Mouse (Mus musculus) embryonic facial prominence, embryonic 14.5 days (tissue): Measurements from ENCODE around the gene Elp5. TPM values are rescaled to one million over a fixed set of nuclear protein-coding genes. Genes with fewer than 3 reads are reported as not detected.

Experiments
- ATAC-seq: fragments of 200-750 bp; cut with Nextera tagmentation; 2 replicates; pipeline ENCODE4 v1.8.0; 2017; ENCODE audit warnings: low read depth, moderate number of reproducible peaks, moderate TSS enrichment
- DNase-seq: peaks from one replicate; pipeline ENCODE4 v3.0.0-alpha.2; 2015; ENCODE audit warnings: low spot score
- H3K27ac ChIP-seq: fragments of 300-500 bp; sonication (generic); replicated peaks from 2 replicates; pipeline ENCODE4 v1.5.1; 2014; ENCODE audit warnings: low read depth, mild to moderate bottlenecking, low read length, moderate library complexity
- H3K27me3 ChIP-seq: fragments of 300-500 bp; sonication (generic); replicated peaks from 2 replicates; pipeline ENCODE4 v1.6.1; 2014; ENCODE audit warnings: low read length; ENCODE audit not compliant: control insufficient read depth, insufficient read depth
- H3K36me3 ChIP-seq: fragments of 300-500 bp; sonication (generic); 2 replicates; pipeline ENCODE4 v1.6.1; 2014; ENCODE audit warnings: low read length, mixed read lengths; ENCODE audit not compliant: control insufficient read depth, insufficient read depth
- H3K4me1 ChIP-seq: fragments of 300-500 bp; sonication (generic); 2 replicates; pipeline ENCODE4 v1.6.1; 2014; ENCODE audit warnings: antibody characterized with exemption, low read length; ENCODE audit not compliant: control insufficient read depth, insufficient read depth
- H3K4me2 ChIP-seq: fragments of 300-500 bp; sonication (generic); 2 replicates; pipeline ENCODE4 v1.6.1; 2014; ENCODE audit warnings: low read depth, mild to moderate bottlenecking, low read length, moderate library complexity, mixed read lengths
- H3K4me3 ChIP-seq: fragments of 300-500 bp; sonication (generic); 2 replicates; pipeline ENCODE4 v1.5.1; 2014; ENCODE audit warnings: low read depth, mild to moderate bottlenecking, low read length
- H3K9ac ChIP-seq: fragments of 300-500 bp; sonication (generic); 2 replicates; pipeline ENCODE4 v1.6.1; 2014; ENCODE audit warnings: low read depth, mild to moderate bottlenecking, low read length, moderate library complexity, mixed read lengths
- H3K9me3 ChIP-seq: fragments of 300-500 bp; sonication (generic); 2 replicates; pipeline ENCODE4 v1.6.1; 2016; ENCODE audit warnings: low read length; ENCODE audit not compliant: control insufficient read depth
- WGBS: fragments of 180-500 bp; shearing (Covaris S2); extraction: QIAGEN DNeasy Blood & Tissue Kit; methylation state at CpG from one replicate; pipeline ENCODE4 v1.1.7; 2014; 5-methylcytosine and 5-hydroxymethylcytosine counted together
- polyA plus RNA-seq: library from polyadenylated mRNA; unstranded; fragments of >200 nt; fragmentation: Nextera tagmentation; extraction: Ambion mirVana; gene quantifications from 2 replicates; pipeline ENCODE4 v1.2.1, GENCODE M21; 2014

Elp5 gene
- polyA plus RNA-seq, 1 experiment from 2014 or later: 109 TPM

GRCm38 (mm10) chr11:70024151-70024514 lies 41.8 kb upstream of the Elp5 start:
- Histone ChIP-seq H3K27me3 (no peaks in the 10 kb centered on the region), H3K4me1 (peaks cover 60% of the 10 kb centered on the region), H3K27ac (no peak overlapping the region; the same call in 1 of the 2 replicates), H3K9me3 (no peaks in the 10 kb centered on the region), H3K4me3 (peak overlapping the region; percentile 28), H3K36me3 (no peaks in the 10 kb centered on the region), H3K4me2 (peak overlapping the region; percentile 60), H3K9ac (peak overlapping the region; percentile 57)
- 9% methylated on average over 6 of the region's 6 CpGs for WGBS
- ATAC-seq (no peak), DNase-seq (no peak)

- Histone ChIP-seq H3K27ac (no peak overlapping the region; the same call in 1 of the 2 replicates), H3K36me3 (no peaks in the 10 kb centered on the region), H3K4me1 (peaks cover 55% of the 10 kb centered on the region), H3K4me3 (peak overlapping the region; percentile 28), H3K9ac (peak overlapping the region; percentile 57), H3K27me3 (no peaks in the 10 kb centered on the region), H3K4me2 (peak overlapping the region; percentile 60), H3K9me3 (no peaks in the 10 kb centered on the region)
- peak; percentile 52 for DNase-seq
- WGBS: 5% methylated on average over 21 of the region's 29 CpGs
- no peak for ATAC-seq
Measured at GRCm38 (mm10) chr11:70023481-70024150, 41.3 kb upstream of the Elp5 start.

GRCm38 (mm10) chr11:70021264-70022132 lies 39.2 kb upstream of the Elp5 start:
- DNase-seq (peak; percentile 99), ATAC-seq (peak; percentile 61)
- no peaks in the 10 kb centered on the region for H3K27me3 ChIP-seq
- peaks cover 46% of the 10 kb centered on the region for H3K4me1 ChIP-seq
- H3K27ac ChIP-seq: peak overlapping the region; percentile 94; the same call in 1 of the 2 replicates
- no peaks in the 10 kb centered on the region for H3K36me3 ChIP-seq
- peak overlapping the region; percentile 41 for H3K9ac ChIP-seq
- 2% methylated on average over 40 of the region's 40 CpGs for WGBS
- H3K4me2 ChIP-seq: peak overlapping the region; percentile 85
- H3K4me3 ChIP-seq: peak overlapping the region; percentile 69
- H3K9me3 ChIP-seq: no peaks in the 10 kb centered on the region

DNA sequence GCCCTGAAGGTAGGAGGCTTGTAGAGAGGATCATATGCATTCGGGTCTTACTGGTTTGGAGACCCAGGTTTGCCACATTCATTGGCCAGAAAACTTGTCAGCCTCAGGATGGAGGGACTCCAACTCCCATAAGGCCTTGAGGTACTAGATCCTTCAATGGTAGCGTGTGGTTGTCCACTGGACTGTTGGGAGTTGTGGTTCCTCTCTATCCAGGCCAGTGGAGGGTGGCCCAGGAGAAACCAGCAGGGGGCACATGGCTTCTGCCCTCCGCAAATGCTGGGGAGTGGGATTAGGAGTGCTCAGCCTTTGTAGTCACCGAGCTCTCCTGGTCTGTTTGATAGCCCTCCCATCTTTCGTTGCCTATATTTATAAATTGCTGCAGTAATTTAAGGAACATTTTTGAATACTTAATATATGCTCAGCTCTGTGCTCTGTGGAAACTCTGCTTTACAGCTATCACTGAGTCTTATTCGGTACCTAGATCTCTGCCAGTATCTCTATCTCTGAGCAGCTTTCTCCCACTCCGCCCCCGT lies 38.5 kb upstream of the Elp5 start:
- Histone ChIP-seq H3K4me2 (peak overlapping the region; percentile 85), H3K4me1 (peaks cover 39% of the 10 kb centered on the region), H3K36me3 (no peaks in the 10 kb centered on the region), H3K9me3 (no peaks in the 10 kb centered on the region), H3K27me3 (no peaks in the 10 kb centered on the region), H3K9ac (peak overlapping the region; percentile 41), H3K27ac (peak overlapping the region; percentile 94), H3K4me3 (peak overlapping the region; percentile 69)
- DNase-seq (peak; percentile 93), ATAC-seq (peak; percentile 87)
- WGBS: under 1% methylated on average over 8 of the region's 8 CpGs

DNA sequence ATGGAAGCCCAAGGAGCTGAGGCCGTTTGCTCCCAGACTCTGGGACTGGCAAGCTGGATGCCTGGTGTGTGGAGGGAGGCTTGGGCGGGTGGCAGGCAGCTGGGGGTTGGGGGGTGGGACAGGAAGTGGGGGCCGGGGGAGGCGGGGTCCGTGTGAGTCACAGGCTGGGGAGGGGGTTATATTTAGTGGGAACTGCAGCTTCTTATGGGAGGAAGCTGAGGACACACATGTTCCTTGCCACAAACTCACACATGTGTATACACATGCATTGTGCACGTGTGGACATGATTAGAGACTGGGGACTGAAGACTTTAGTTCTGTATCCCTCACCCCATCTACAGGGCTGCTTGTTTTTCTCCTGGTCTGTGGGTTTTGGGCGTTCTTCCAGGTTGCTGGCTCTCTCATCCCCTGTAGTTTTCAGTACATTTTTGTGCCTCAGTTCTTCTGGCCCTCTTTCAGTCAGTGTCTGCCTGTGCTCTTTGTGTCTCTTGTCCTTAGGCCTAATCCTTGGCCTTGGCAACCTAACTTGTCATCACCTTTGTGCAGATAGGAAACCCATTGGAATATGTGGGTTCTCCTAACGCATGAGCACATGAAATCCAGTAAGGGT lies 37.8 kb upstream of the Elp5 start:
- ATAC-seq (no peak), DNase-seq (peak; percentile 64)
- H3K4me2 ChIP-seq: peak overlapping the region; percentile 85
- peaks cover 38% of the 10 kb centered on the region for H3K4me1 ChIP-seq
- peak overlapping the region; percentile 94 for H3K27ac ChIP-seq
- H3K4me3 ChIP-seq: peak overlapping the region; percentile 69
- 15% methylated on average over 7 of the region's 8 CpGs for WGBS
- H3K36me3 ChIP-seq: no peaks in the 10 kb centered on the region
- no peaks in the 10 kb centered on the region for H3K27me3 ChIP-seq
- peak overlapping the region; percentile 85; the same call in 1 of the 2 replicates for H3K9ac ChIP-seq
- H3K9me3 ChIP-seq: no peaks in the 10 kb centered on the region

DNA sequence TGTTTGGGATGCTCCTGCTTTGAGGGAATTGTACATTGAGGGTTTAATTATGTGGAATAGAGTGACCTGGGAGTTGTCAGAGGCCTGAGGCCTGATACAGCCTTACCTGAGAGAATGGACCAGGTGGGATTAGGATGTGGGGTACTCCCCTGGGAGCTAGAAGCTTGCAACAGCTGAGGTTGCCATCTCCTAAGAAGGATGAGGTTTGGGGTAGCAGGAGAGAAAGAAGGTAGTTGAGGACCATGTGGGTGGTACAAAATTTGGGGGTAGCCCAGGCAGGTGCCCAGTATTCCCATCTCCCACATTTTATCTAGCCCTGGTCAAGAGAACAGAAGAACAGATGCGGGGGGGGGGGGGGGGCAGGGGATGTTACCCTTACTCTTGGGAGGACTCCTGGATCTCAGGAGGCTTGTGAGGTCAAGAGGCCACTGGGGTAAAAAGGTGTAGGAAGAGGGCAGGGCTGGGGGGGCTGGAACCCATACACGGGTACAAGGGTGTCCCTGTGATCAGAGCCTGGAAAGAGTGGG lies 37.2 kb upstream of the Elp5 start:
- H3K4me1 ChIP-seq: peaks cover 40% of the 10 kb centered on the region

GRCm38 (mm10) chr11:70018131-70018990 lies 36.0 kb upstream of the Elp5 start:
- H3K4me2 ChIP-seq: peak overlapping the region; percentile 85
- peak overlapping the region; percentile 85 for H3K9ac ChIP-seq
- H3K4me3 ChIP-seq: peak overlapping the region; percentile 69
- H3K4me1 ChIP-seq: peaks cover 38% of the 10 kb centered on the region
- ATAC-seq: no peak
- no peaks in the 10 kb centered on the region for H3K27me3 ChIP-seq
- H3K36me3 ChIP-seq: peaks cover 11% of the 10 kb centered on the region; the same call in 1 of the 2 replicates
- H3K27ac ChIP-seq: peak overlapping the region; percentile 94
- no peaks in the 10 kb centered on the region for H3K9me3 ChIP-seq
- DNase-seq: peak; percentile 92
- 1% methylated on average over 18 of the region's 25 CpGs for WGBS

More for the DNA sequence above, 37.2 kb upstream of the Elp5 start:
- Histone ChIP-seq H3K27me3 (no peaks in the 10 kb centered on the region), H3K4me3 (peak overlapping the region; percentile 69), H3K27ac (peak overlapping the region; percentile 94), H3K9me3 (no peaks in the 10 kb centered on the region), H3K9ac (peak overlapping the region; percentile 85), H3K36me3 (no peaks in the 10 kb centered on the region), H3K4me2 (peak overlapping the region; percentile 85)
- 10% methylated on average over 1 of the region's 2 CpGs for WGBS
- ATAC-seq (no peak), DNase-seq (no peak)
